Mouse (Mus musculus): ENCODE results near the gene Reep1.

GRCm38 (mm10) chr6:71771282-71771681 is 63.9 kb downstream of the Reep1 start:
- TF ChIP-seq CTCF (IDR thresholded peaks at IDR 0.05; ENCODE audit: borderline replicate concordance, insufficient read depth, low read length) (no peak), POLR2A (IDR thresholded peaks at IDR 0.05; ENCODE audit: low read depth, low read length) (no peak)

All from embryonic fibroblast, embryonic 13.5 days (primary cell).